Comparison of ENCODE assay signal across 21 mouse cellular contexts in genomic region chr11:35437510-35437909, GRCm38 (mm10).
"Had no signal": no experiment of that assay in that cellular context is flagged by ENCODE, and none has a peak within 500 bp of the region (broad histone marks: within the 10 kb centered on the region; RNA-seq: fewer than 3 reads in every experiment).

No protein-coding gene starts in this region.

- H3K9me3 ChIP-seq: midbrain, embryonic 10.5 days; midbrain, embryonic 12.5 days; neural tube, embryonic 13.5 days; neural tube, embryonic 15.5 days; stomach, embryonic 15.5 days had no signal

- H3K36me3 ChIP-seq: midbrain, embryonic 10.5 days; midbrain, embryonic 12.5 days; neural tube, embryonic 13.5 days; neural tube, embryonic 15.5 days; stomach, embryonic 15.5 days had no signal

- H3K27ac ChIP-seq: midbrain, embryonic 10.5 days; midbrain, embryonic 12.5 days; neural tube, embryonic 13.5 days; neural tube, embryonic 15.5 days; stomach, embryonic 15.5 days; stomach, postnatal 0 days had no signal

- H3K27me3 ChIP-seq: neural tube, embryonic 13.5 days; neural tube, embryonic 15.5 days; stomach, embryonic 15.5 days had no signal

- H3K4me1 ChIP-seq: stomach, embryonic 15.5 days had no signal

- H3K4me3 ChIP-seq: midbrain, embryonic 10.5 days; midbrain, embryonic 12.5 days; myocyte; neural tube, embryonic 13.5 days; neural tube, embryonic 15.5 days; stomach, embryonic 15.5 days had no signal

- ATAC-seq: liver, postnatal 0 days; midbrain, embryonic 16.5 days had no signal

- DNase-seq: liver, postnatal 0 days; lung, embryonic 14.5 days; lung, postnatal 10 days; lung, postnatal 4 days; midbrain, embryonic 14.5 days; retina, postnatal 1 day; right cerebral cortex, adult 18-20 months; right cerebral cortex, postnatal 25 days; right cerebral cortex, postnatal 4 days; spleen, adult 18-20 months; thymus, adult 2 months; thymus, postnatal 14 days; thymus, postnatal 36 days had no signal

- H3K4me2 ChIP-seq: lung, embryonic 14.5 days; midbrain, embryonic 12.5 days; neural tube, embryonic 13.5 days; neural tube, embryonic 15.5 days; stomach, embryonic 15.5 days had no signal

- H3K9ac ChIP-seq: liver, postnatal 0 days; lung, embryonic 14.5 days; midbrain, embryonic 12.5 days; neural tube, embryonic 13.5 days; neural tube, embryonic 15.5 days; stomach, embryonic 15.5 days had no signal
